ENCODE assay signal across 23 mouse cellular contexts in genomic region chr2:130618972-130619371, GRCm38 (mm10). TPM values are rescaled to one million over a fixed set of nuclear protein-coding genes. Genes with fewer than 3 reads are reported as not detected.
A peak's percentile ranks its signal among the peaks of the same experiment; 100 is the strongest.
DNase-seq lines count a peak whose midpoint lies in the region; ATAC-seq and TF ChIP-seq lines count a peak whose summit lies in the region.
"Had no signal": no experiment of that assay in that cellular context is flagged by ENCODE, and none has a peak within 500 bp of the region (broad histone marks: within the 10 kb centered on the region; RNA-seq: fewer than 3 reads in every experiment).

No protein-coding gene starts in this region.

- peak; percentile 82 for ATAC-seq in intestine, postnatal 0 days
- no peak for ATAC-seq in intestine, embryonic 15.5 days
- no peak for ATAC-seq in kidney, embryonic 14.5 days (ENCODE audit: low FRiP score, low TSS enrichment)
- 0 out of 2 replicates have a peak, but pooled peaks have one; percentile 54 for ATAC-seq in kidney, postnatal 0 days (replicated peaks; ENCODE audit: low FRiP score, low read depth)
- ATAC-seq: CD4-positive, CD25-positive, alpha-beta regulatory T cell, adult 4 months; forebrain, embryonic 14.5 days had no signal

- no peaks in the 10 kb centered on the region for H3K27me3 ChIP-seq in intestine, postnatal 0 days (replicated peaks; ENCODE audit: control insufficient read depth, insufficient read depth, low read length)
- H3K27me3 ChIP-seq in intestine, embryonic 15.5 days (replicated peaks), result no peaks in the 10 kb centered on the region
- no peaks in the 10 kb centered on the region for H3K27me3 ChIP-seq in kidney, embryonic 14.5 days (ENCODE audit: control insufficient read depth, insufficient read depth, low read length)
- no peaks in the 10 kb centered on the region for H3K27me3 ChIP-seq in kidney, postnatal 0 days (ENCODE audit: insufficient read depth, low read length)
- H3K27me3 ChIP-seq: hindbrain, embryonic 13.5 days had no signal

- no peak overlapping the region for H3K4me3 ChIP-seq in intestine, postnatal 0 days (ENCODE audit: low read depth, low read length)
- no peak overlapping the region for H3K4me3 ChIP-seq in intestine, embryonic 15.5 days (replicated peaks)
- H3K4me3 ChIP-seq in kidney, embryonic 14.5 days (ENCODE audit: low read length), result no peak overlapping the region
- H3K4me3 ChIP-seq in kidney, postnatal 0 days (replicated peaks; ENCODE audit: low read depth, low read length), result no peak overlapping the region
- H3K4me3 ChIP-seq: embryonic facial prominence, embryonic 10.5 days; gastrocnemius, adult 2 months; heart, embryonic 10.5 days; hindbrain, embryonic 13.5 days had no signal

- H3K9me3 ChIP-seq in intestine, postnatal 0 days (ENCODE audit: control insufficient read depth), result no peaks in the 10 kb centered on the region
- H3K9me3 ChIP-seq in intestine, embryonic 15.5 days, result no peaks in the 10 kb centered on the region
- H3K9me3 ChIP-seq in kidney, embryonic 14.5 days (ENCODE audit: control insufficient read depth, low read length), result no peaks in the 10 kb centered on the region
- no peaks in the 10 kb centered on the region for H3K9me3 ChIP-seq in kidney, postnatal 0 days (replicated peaks; ENCODE audit: low read length)
- H3K9me3 ChIP-seq: embryonic facial prominence, embryonic 10.5 days; heart, embryonic 10.5 days; hindbrain, embryonic 13.5 days had no signal

- H3K27ac ChIP-seq in intestine, postnatal 0 days (ENCODE audit: low read depth, low read length), result peak overlapping the region; percentile 50; the same call in 1 of the 2 replicates
- no peak overlapping the region for H3K27ac ChIP-seq in intestine, embryonic 15.5 days
- no peak overlapping the region for H3K27ac ChIP-seq in kidney, embryonic 14.5 days (ENCODE audit: low read depth, low read length)
- no peak overlapping the region for H3K27ac ChIP-seq in kidney, postnatal 0 days
- H3K27ac ChIP-seq: embryonic facial prominence, embryonic 10.5 days; gastrocnemius, adult 2 months; heart, embryonic 10.5 days; hindbrain, embryonic 13.5 days had no signal

- TF ChIP-seq CTCF in intestine, postnatal 0 days (IDR thresholded peaks at IDR 0.05; ENCODE audit: low read depth), result no peak
- TF ChIP-seq CTCF in kidney, postnatal 0 days (IDR thresholded peaks at IDR 0.05; ENCODE audit: low read depth), result no peak

- WGBS in intestine, postnatal 0 days, result 68% methylated on average over 7 of the region's 7 CpGs
- 93% methylated on average over 7 of the region's 7 CpGs for WGBS in intestine, embryonic 15.5 days
- 95% methylated on average over 7 of the region's 7 CpGs for WGBS in kidney, embryonic 14.5 days
- WGBS in kidney, postnatal 0 days, result 85% methylated on average over 7 of the region's 7 CpGs

- peaks cover 20% of the 10 kb centered on the region for H3K36me3 ChIP-seq in intestine, postnatal 0 days (ENCODE audit: control insufficient read depth, insufficient read depth)
- peaks cover 11% of the 10 kb centered on the region; the same call in 1 of the 2 replicates for H3K36me3 ChIP-seq in intestine, embryonic 15.5 days
- peaks cover 39% of the 10 kb centered on the region for H3K36me3 ChIP-seq in kidney, embryonic 14.5 days (ENCODE audit: control insufficient read depth, insufficient read depth, low read length)
- H3K36me3 ChIP-seq in kidney, postnatal 0 days (ENCODE audit: insufficient read depth, low read length), result peaks cover 30% of the 10 kb centered on the region; the same call in 1 of the 2 replicates

- peak; percentile 50 to 54 for DNase-seq in kidney, adult 8-10 months
- DNase-seq in kidney, postnatal 0 days (ENCODE audit: low spot score), result no peak
- peak; percentile 60 for DNase-seq in yolk sac, embryonic 10.5 days (ENCODE audit: low spot score)
- no peak for DNase-seq in urinary bladder, adult 18-20 months (ENCODE audit: low spot score in 2 of 2)
- DNase-seq: adrenal gland, postnatal 10 days; B cell, adult 2 months; cerebellum, adult 11-12 months; cerebellum, adult 9-11 months; cerebellum, postnatal 36 days; gastrocnemius, adult 2 months; gastrocnemius, postnatal 36 days; heart, adult 11 months; heart, postnatal 10 days had no signal

- no peak overlapping the region for H3K9ac ChIP-seq in intestine, postnatal 0 days (ENCODE audit: low read depth, low read length)
- no peak overlapping the region for H3K9ac ChIP-seq in intestine, embryonic 15.5 days
- H3K9ac ChIP-seq in kidney, embryonic 14.5 days (ENCODE audit: low read depth, low read length), result no peak overlapping the region
- no peak overlapping the region for H3K9ac ChIP-seq in kidney, postnatal 0 days (ENCODE audit: low read depth, low read length)
- H3K9ac ChIP-seq: hindbrain, embryonic 13.5 days had no signal

- H3K4me2 ChIP-seq in intestine, postnatal 0 days (replicated peaks; ENCODE audit: low read depth), result no peak overlapping the region
- no peak overlapping the region for H3K4me2 ChIP-seq in intestine, embryonic 15.5 days (replicated peaks)
- H3K4me2 ChIP-seq in kidney, embryonic 14.5 days (replicated peaks; ENCODE audit: low read depth, low read length), result no peak overlapping the region
- no peak overlapping the region for H3K4me2 ChIP-seq in kidney, postnatal 0 days (ENCODE audit: low read length)
- H3K4me2 ChIP-seq: hindbrain, embryonic 13.5 days had no signal

- no peaks in the 10 kb centered on the region for H3K4me1 ChIP-seq in intestine, postnatal 0 days (replicated peaks; ENCODE audit: control insufficient read depth, insufficient read depth, low read length)
- H3K4me1 ChIP-seq in intestine, embryonic 15.5 days (replicated peaks), result no peaks in the 10 kb centered on the region
- H3K4me1 ChIP-seq in kidney, embryonic 14.5 days (ENCODE audit: control insufficient read depth, insufficient read depth, low read length), result no peaks in the 10 kb centered on the region
- no peaks in the 10 kb centered on the region for H3K4me1 ChIP-seq in kidney, postnatal 0 days (replicated peaks; ENCODE audit: insufficient read depth, low read length)
- H3K4me1 ChIP-seq: embryonic facial prominence, embryonic 10.5 days; heart, embryonic 10.5 days; hindbrain, embryonic 13.5 days had no signal

RNA-seq across cellular contexts. Expression of gene Fastkd5, which starts 10.9 kb away (rescaled TPM):
- 6.4 and 6.8 TPM in 2 replicates for polyA plus RNA-seq in intestine, postnatal 0 days (2015; fragmentation: Nextera tagmentation; extraction: Ambion mirVana)
- polyA plus RNA-seq in intestine, embryonic 15.5 days (2015; fragmentation: Nextera tagmentation; extraction: Ambion mirVana), result 14.0 and 16.3 TPM in 2 replicates
- polyA plus RNA-seq in kidney, embryonic 14.5 days (2014; fragmentation: Nextera tagmentation; extraction: Ambion mirVana), result 9.8 and 22.5 TPM in 2 replicates
- 12.4 and 12.6 TPM in 2 replicates for polyA plus RNA-seq in kidney, postnatal 0 days (2015; fragmentation: Nextera tagmentation; extraction: Ambion mirVana)

RNA-seq across cellular contexts. Expression of gene Ubox5, which starts 10.9 kb away (rescaled TPM):
- polyA plus RNA-seq in intestine, postnatal 0 days (2015; fragmentation: Nextera tagmentation; extraction: Ambion mirVana), result 4.2 and 4.5 TPM in 2 replicates
- 12.0 and 12.2 TPM in 2 replicates for polyA plus RNA-seq in intestine, embryonic 15.5 days (2015; fragmentation: Nextera tagmentation; extraction: Ambion mirVana)
- polyA plus RNA-seq in kidney, embryonic 14.5 days (2014; fragmentation: Nextera tagmentation; extraction: Ambion mirVana), result 13.0 and 16.2 TPM in 2 replicates
- polyA plus RNA-seq in kidney, postnatal 0 days (2015; fragmentation: Nextera tagmentation; extraction: Ambion mirVana), result 7.5 and 9.3 TPM in 2 replicates

RNA-seq across cellular contexts. Expression of gene Lzts3, which starts 23.6 kb away (rescaled TPM):
- 9.7 and 11.4 TPM in 2 replicates for polyA plus RNA-seq in intestine, postnatal 0 days (2015; fragmentation: Nextera tagmentation; extraction: Ambion mirVana)
- polyA plus RNA-seq in intestine, embryonic 15.5 days (2015; fragmentation: Nextera tagmentation; extraction: Ambion mirVana), result 13.9 and 16.5 TPM in 2 replicates
- polyA plus RNA-seq in kidney, embryonic 14.5 days (2014; fragmentation: Nextera tagmentation; extraction: Ambion mirVana), result 3.7 and 4.7 TPM in 2 replicates
- polyA plus RNA-seq in kidney, postnatal 0 days (2015; fragmentation: Nextera tagmentation; extraction: Ambion mirVana), result 10.7 and 11.2 TPM in 2 replicates

RNA-seq across cellular contexts. Expression of gene Avp, which starts 36.6 kb away (rescaled TPM):
- polyA plus RNA-seq in intestine, postnatal 0 days (2015; fragmentation: Nextera tagmentation; extraction: Ambion mirVana), result not detected in 2 replicates
- not detected in 2 replicates for polyA plus RNA-seq in intestine, embryonic 15.5 days (2015; fragmentation: Nextera tagmentation; extraction: Ambion mirVana)
- polyA plus RNA-seq in kidney, embryonic 14.5 days (2014; fragmentation: Nextera tagmentation; extraction: Ambion mirVana), result not detected in 2 replicates
- not detected in 2 replicates for polyA plus RNA-seq in kidney, postnatal 0 days (2015; fragmentation: Nextera tagmentation; extraction: Ambion mirVana)
- polyA plus RNA-seq: CD4-positive, CD25-positive, alpha-beta regulatory T cell, adult 4 months; embryonic facial prominence, embryonic 10.5 days; embryonic facial prominence, embryonic 14.5 days; heart, embryonic 14.5 days; hindbrain, embryonic 13.5 days had no signal

RNA-seq across cellular contexts. Expression of gene Oxt, which starts 43.0 kb away (rescaled TPM):
- polyA plus RNA-seq in intestine, postnatal 0 days (2015; fragmentation: Nextera tagmentation; extraction: Ambion mirVana), result not detected in 2 replicates
- polyA plus RNA-seq in intestine, embryonic 15.5 days (2015; fragmentation: Nextera tagmentation; extraction: Ambion mirVana), result not detected in 2 replicates
- not detected in 2 replicates for polyA plus RNA-seq in kidney, embryonic 14.5 days (2014; fragmentation: Nextera tagmentation; extraction: Ambion mirVana)
- polyA plus RNA-seq in kidney, postnatal 0 days (2015; fragmentation: Nextera tagmentation; extraction: Ambion mirVana), result 0.63 and 0.65 TPM in 2 replicates
- polyA plus RNA-seq: CD4-positive, CD25-positive, alpha-beta regulatory T cell, adult 4 months; embryonic facial prominence, embryonic 10.5 days; embryonic facial prominence, embryonic 14.5 days; forebrain, embryonic 14.5 days; heart, embryonic 10.5 days; heart, embryonic 14.5 days; hindbrain, embryonic 13.5 days had no signal

Comparison
In these comparisons a context has a peak if more than half of its experiments do, and no peak if none do; other contexts are left out.
1. ATAC-seq: peak in intestine, postnatal 0 days (single experiment) and kidney, postnatal 0 days (single experiment); none in intestine, embryonic 15.5 days (single experiment) and kidney, embryonic 14.5 days (single experiment).
2. DNase-seq: peak in kidney, adult 8-10 months (2 of 2) and yolk sac, embryonic 10.5 days (single experiment); none in kidney, postnatal 0 days (single experiment) and urinary bladder, adult 18-20 months (0 of 2).